Mouse (Mus musculus) limb, embryonic 10.5 days (tissue): ENCODE data around the gene Ackr3. TPM values are rescaled to one million over a fixed set of nuclear protein-coding genes. Genes with fewer than 3 reads are reported as not detected.

Source experiments
- DNase-seq: peaks from one replicate; pipeline ENCODE4 v3.0.0-alpha.2; 2017; ENCODE audit warnings: low spot score
- H3K27ac ChIP-seq: fragments of 300-500 bp; sonication (generic); 2 replicates; pipeline ENCODE4 v1.5.1; 2016; ENCODE audit warnings: mild to moderate bottlenecking
- H3K27me3 ChIP-seq: fragments of 300-500 bp; sonication (generic); 2 replicates; pipeline ENCODE4 v1.6.1; 2016; ENCODE audit warnings: low read depth, mild to moderate bottlenecking; ENCODE audit not compliant: poor library complexity, severe bottlenecking
- H3K36me3 ChIP-seq: fragments of 300-500 bp; sonication (generic); 2 replicates; pipeline ENCODE4 v1.6.1; 2016; ENCODE audit warnings: mild to moderate bottlenecking, moderate library complexity
- H3K4me1 ChIP-seq: fragments of 300-500 bp; sonication (generic); 2 replicates; pipeline ENCODE4 v1.6.1; 2016
- H3K4me3 ChIP-seq: fragments of 300-500 bp; sonication (generic); 2 replicates; pipeline ENCODE4 v1.5.1; 2016; ENCODE audit warnings: mild to moderate bottlenecking, moderate library complexity
- H3K9me3 ChIP-seq: fragments of 300-500 bp; sonication (generic); replicated peaks from 2 replicates; pipeline ENCODE4 v1.6.1; 2016; ENCODE audit warnings: mild to moderate bottlenecking
- WGBS: fragments of 180-500 bp; shearing (Covaris S2); methylation state at CpG from one replicate; pipeline ENCODE4 v1.1.7; 2016; 5-methylcytosine and 5-hydroxymethylcytosine counted together
- polyA plus RNA-seq: library from polyadenylated mRNA; unstranded; fragments of >200 nt; fragmentation: Nextera tagmentation; extraction: Ambion mirVana; gene quantifications from 2 replicates; pipeline ENCODE4 v1.2.1, GENCODE M21; 2016

The Ackr3 gene
- polyA plus RNA-seq, result 12.9 and 16.5 TPM in 2 replicates

GRCm38 (mm10) chr1:90203783-90204690 is at the start of gene Ackr3:
Ackr3 (plus strand) TSS chr1:90203980.
- Histone ChIP-seq H3K36me3 (no peaks in the 10 kb centered on the region; the same call in 1 of the 2 replicates), H3K9me3 (no peaks in the 10 kb centered on the region), H3K27me3 (peaks cover 51% of the 10 kb centered on the region), H3K27ac (peak within 1 kb of the TSS; percentile 85), H3K4me1 (peaks cover 70% of the 10 kb centered on the region), H3K4me3 (peak within 1 kb of the TSS; percentile 59)
- DNase-seq, result peak; percentile 83
- WGBS, result 3% methylated on average over 19 of the region's 19 CpGs

- H3K27me3 ChIP-seq, result peaks cover 47% of the 10 kb centered on the region
- 72% methylated on average over 7 of the region's 7 CpGs for WGBS
- no peak for DNase-seq
- no peak overlapping the region for H3K4me3 ChIP-seq
- no peaks in the 10 kb centered on the region for H3K9me3 ChIP-seq
- no peaks in the 10 kb centered on the region for H3K36me3 ChIP-seq
- no peak overlapping the region for H3K27ac ChIP-seq
- H3K4me1 ChIP-seq, result peaks cover 31% of the 10 kb centered on the region
Measured at GRCm38 (mm10) chr1:90156589-90156988, 47.2 kb upstream of the Ackr3 start.

GRCm38 (mm10) chr1:90159927-90160326 is 43.9 kb upstream of the Ackr3 start:
- Histone ChIP-seq H3K27me3 (peaks cover 22% of the 10 kb centered on the region), H3K36me3 (no peaks in the 10 kb centered on the region), H3K9me3 (no peaks in the 10 kb centered on the region), H3K27ac (no peak overlapping the region), H3K4me3 (no peak overlapping the region), H3K4me1 (peaks cover 29% of the 10 kb centered on the region)
- WGBS, result 39% methylated on average over 13 of the region's 13 CpGs
- peak; percentile 48 for DNase-seq

- 88% methylated on average over 6 of the region's 6 CpGs for WGBS
- H3K27ac ChIP-seq, result no peak overlapping the region
- peaks cover 11% of the 10 kb centered on the region; the same call in 1 of the 2 replicates for H3K27me3 ChIP-seq
- no peaks in the 10 kb centered on the region for H3K9me3 ChIP-seq
- H3K4me3 ChIP-seq, result no peak overlapping the region
- H3K36me3 ChIP-seq, result no peaks in the 10 kb centered on the region
- no peak for DNase-seq
- peaks cover 28% of the 10 kb centered on the region for H3K4me1 ChIP-seq
Measured at GRCm38 (mm10) chr1:90161623-90162022, 42.2 kb upstream of the Ackr3 start.

GRCm38 (mm10) chr1:90162379-90162857 is 41.4 kb upstream of the Ackr3 start:
- Histone ChIP-seq H3K27me3 (0 out of 2 replicates have a peak, but pooled peaks cover 5% of the 10 kb centered on the region), H3K4me3 (no peak overlapping the region), H3K9me3 (no peaks in the 10 kb centered on the region), H3K4me1 (peaks cover 32% of the 10 kb centered on the region), H3K27ac (no peak overlapping the region; the same call in 1 of the 2 replicates), H3K36me3 (no peaks in the 10 kb centered on the region)
- WGBS, result 79% methylated on average over 13 of the region's 13 CpGs
- no peak for DNase-seq

GRCm38 (mm10) chr1:90163161-90163560 is 40.6 kb upstream of the Ackr3 start:
- H3K9me3 ChIP-seq, result no peaks in the 10 kb centered on the region
- DNase-seq, result no peak

GRCm38 (mm10) chr1:90164319-90164718 is 39.5 kb upstream of the Ackr3 start:
- H3K27ac ChIP-seq, result peak overlapping the region; percentile 66; the same call in 1 of the 2 replicates
- WGBS, result 46% methylated on average over 3 of the region's 3 CpGs

More at GRCm38 (mm10) chr1:90163161-90163560, 40.6 kb upstream of the Ackr3 start:
- 85% methylated on average over 7 of the region's 7 CpGs for WGBS
- Histone ChIP-seq H3K27me3 (0 out of 2 replicates have a peak, but pooled peaks cover 5% of the 10 kb centered on the region), H3K36me3 (no peaks in the 10 kb centered on the region), H3K4me1 (peaks cover 32% of the 10 kb centered on the region), H3K27ac (no peak overlapping the region), H3K4me3 (no peak overlapping the region)

GRCm38 (mm10) chr1:90174338-90174737 is 29.4 kb upstream of the Ackr3 start:
- Histone ChIP-seq H3K27me3 (peaks cover 19% of the 10 kb centered on the region), H3K36me3 (no peaks in the 10 kb centered on the region), H3K9me3 (no peaks in the 10 kb centered on the region), H3K4me3 (no peak overlapping the region), H3K27ac (no peak overlapping the region), H3K4me1 (0 out of 2 replicates have a peak, but pooled peaks cover 3% of the 10 kb centered on the region)
- no peak for DNase-seq
- WGBS, result 64% methylated on average over 8 of the region's 8 CpGs

More at GRCm38 (mm10) chr1:90164319-90164718, 39.5 kb upstream of the Ackr3 start:
- H3K27me3 ChIP-seq, result 0 out of 2 replicates have a peak, but pooled peaks cover 5% of the 10 kb centered on the region
- H3K36me3 ChIP-seq, result no peaks in the 10 kb centered on the region
- H3K9me3 ChIP-seq, result no peaks in the 10 kb centered on the region
- peaks cover 32% of the 10 kb centered on the region for H3K4me1 ChIP-seq
- DNase-seq, result no peak
- no peak overlapping the region for H3K4me3 ChIP-seq

- H3K9me3 ChIP-seq, result no peaks in the 10 kb centered on the region
- H3K36me3 ChIP-seq, result no peaks in the 10 kb centered on the region
- H3K4me1 ChIP-seq, result 0 out of 2 replicates have a peak, but pooled peaks cover 3% of the 10 kb centered on the region
- H3K27me3 ChIP-seq, result peaks cover 23% of the 10 kb centered on the region
- no peak for DNase-seq
- H3K27ac ChIP-seq, result no peak overlapping the region
- no peak overlapping the region for H3K4me3 ChIP-seq
- 90% methylated on average over 7 of the region's 7 CpGs for WGBS
Measured at GRCm38 (mm10) chr1:90176223-90176622, 27.6 kb upstream of the Ackr3 start.

GRCm38 (mm10) chr1:90177565-90177964 is 26.2 kb upstream of the Ackr3 start:
- no peak overlapping the region for H3K4me3 ChIP-seq
- H3K4me1 ChIP-seq, result 0 out of 2 replicates have a peak, but pooled peaks cover 3% of the 10 kb centered on the region
- no peak for DNase-seq
- no peak overlapping the region for H3K27ac ChIP-seq
- H3K9me3 ChIP-seq, result no peaks in the 10 kb centered on the region
- H3K36me3 ChIP-seq, result no peaks in the 10 kb centered on the region
- H3K27me3 ChIP-seq, result peaks cover 30% of the 10 kb centered on the region

- Histone ChIP-seq H3K4me3 (no peak overlapping the region), H3K36me3 (no peaks in the 10 kb centered on the region)
- WGBS, result 59% methylated on average over 5 of the region's 5 CpGs
Measured at GRCm38 (mm10) chr1:90177978-90178377, 25.8 kb upstream of the Ackr3 start.

GRCm38 (mm10) chr1:90180479-90180878 is 23.3 kb upstream of the Ackr3 start:
- H3K36me3 ChIP-seq, result no peaks in the 10 kb centered on the region
- no peak for DNase-seq
- WGBS, result 79% methylated on average over 7 of the region's 7 CpGs
- no peaks in the 10 kb centered on the region for H3K9me3 ChIP-seq
- peaks cover 16% of the 10 kb centered on the region for H3K27me3 ChIP-seq
- peaks cover 7% of the 10 kb centered on the region; the same call in 1 of the 2 replicates for H3K4me1 ChIP-seq
- no peak overlapping the region for H3K4me3 ChIP-seq
- H3K27ac ChIP-seq, result no peak overlapping the region

More at GRCm38 (mm10) chr1:90177978-90178377, 25.8 kb upstream of the Ackr3 start:
- no peak for DNase-seq
- 0 out of 2 replicates have a peak, but pooled peaks cover 3% of the 10 kb centered on the region for H3K4me1 ChIP-seq
- H3K27ac ChIP-seq, result no peak overlapping the region
- peaks cover 27% of the 10 kb centered on the region for H3K27me3 ChIP-seq
- no peaks in the 10 kb centered on the region for H3K9me3 ChIP-seq
